Mouse (Mus musculus) thymus, adult 2 months (tissue): ENCODE measurements around the gene Tas2r130. TPM values are rescaled to one million over a fixed set of nuclear protein-coding genes. Genes with fewer than 3 reads are reported as not detected.
"Not testable (repeated sequence)": the region's sequence is repeated elsewhere in the genome, so short reads cannot be mapped to it uniquely, and the experiment has no call there.

ENCODE experiments used
- DNase-seq: peaks from one replicate; pipeline ENCODE4 v3.0.0; 2021
- H3K27ac ChIP-seq: fragments of 200-500 bp; 2 replicates; pipeline ENCODE4 v1.5.1; 2012; ENCODE audit warnings: low read length, control low read depth; ENCODE audit not compliant: control insufficient read depth, insufficient read depth
- H3K27me3 ChIP-seq: fragments of 200-500 bp; 2 replicates; pipeline ENCODE4 v1.6.1; 2012; ENCODE audit warnings: mild to moderate bottlenecking, low read length, moderate library complexity, mixed read lengths; ENCODE audit not compliant: control insufficient read depth, insufficient read depth
- H3K36me3 ChIP-seq: fragments of 200-500 bp; 2 replicates; pipeline ENCODE4 v1.6.1; 2012; ENCODE audit warnings: mild to moderate bottlenecking, low read length, moderate library complexity; ENCODE audit not compliant: control insufficient read depth, insufficient read depth
- H3K4me1 ChIP-seq: fragments of 200-500 bp; replicated peaks from 2 replicates; pipeline ENCODE4 v1.6.1; 2012; ENCODE audit warnings: low read length; ENCODE audit not compliant: control insufficient read depth, insufficient read depth
- H3K4me3 ChIP-seq: fragments of 200-500 bp; 2 replicates; pipeline ENCODE4 v1.5.1; 2012; ENCODE audit warnings: mild to moderate bottlenecking, low read length, control low read depth, moderate library complexity; ENCODE audit not compliant: control insufficient read depth, insufficient read depth
- CTCF ChIP-seq: fragments of 200-500 bp; IDR thresholded peaks from 2 replicates; pipeline ENCODE4 v1.5.1; 2012; ENCODE audit warnings: mild to moderate bottlenecking, control low read depth, low read length, moderate library complexity, borderline replicate concordance; ENCODE audit not compliant: control insufficient read depth, poor library complexity, insufficient read depth; ENCODE audit errors: extremely low read depth
- POLR2A ChIP-seq: fragments of 200-500 bp; IDR thresholded peaks from 2 replicates; pipeline ENCODE4 v1.6.1; 2012; ENCODE audit warnings: mild to moderate bottlenecking, low read length, control low read depth, moderate library complexity; ENCODE audit not compliant: control insufficient read depth, poor library complexity, insufficient read depth; ENCODE audit errors: extremely low read depth
- WGBS: fragments of 180-500 bp; shearing (Covaris S2); methylation state at CpG from one replicate; pipeline ENCODE4 v1.1.7; 2018; 5-methylcytosine and 5-hydroxymethylcytosine counted together
- polyA plus RNA-seq: library from polyadenylated mRNA; depleted of rRNA; stranded (reverse); fragments of >200 nt; gene quantifications from 2 replicates; pipeline ENCODE4 v1.2.3, GENCODE M21; 2012; rRNA removed

Gene Tas2r130
- polyA plus RNA-seq = not detected in 2 replicates

GRCm38 (mm10) chr6:131630812-131631211, at the start of gene Tas2r130:
Gene Tas2r130 (minus strand): TSS chr6:131630912.
- Histone ChIP-seq H3K27ac (no peak within 1 kb of the TSS), H3K4me1 (no peaks in the 10 kb centered on the region), H3K36me3 (no peaks in the 10 kb centered on the region), H3K27me3 (no peaks in the 10 kb centered on the region), H3K4me3 (no peak within 1 kb of the TSS)
- no peak for DNase-seq
- TF ChIP-seq POLR2A (no peak), CTCF (no peak)
- WGBS = 76% methylated on average over 3 of the region's 3 CpGs

- DNase-seq = no peak
- H3K36me3 ChIP-seq = no peaks in the 10 kb centered on the region
- 78% methylated on average over 3 of the region's 3 CpGs for WGBS
- TF ChIP-seq POLR2A (no peak), CTCF (no peak)
- H3K27ac ChIP-seq = no peak within 1 kb of the TSS
- no peaks in the 10 kb centered on the region for H3K27me3 ChIP-seq
- no peak within 1 kb of the TSS for H3K4me3 ChIP-seq
- H3K4me1 ChIP-seq = no peaks in the 10 kb centered on the region
Observed at GRCm38 (mm10) chr6:131678786-131679185, 48.1 kb upstream of the Tas2r130 start, which contains the start of gene Tas2r106. Gene Tas2r106 (minus strand): TSS chr6:131678886.

GRCm38 (mm10) chr6:131660049-131660448, 29.3 kb upstream of the Tas2r130 start, which contains the start of gene Tas2r107:
Gene Tas2r107 (minus strand): TSS chr6:131660149.
- H3K27me3 ChIP-seq = no peaks in the 10 kb centered on the region
- H3K36me3 ChIP-seq = no peaks in the 10 kb centered on the region
- DNase-seq = no peak
- no peak within 1 kb of the TSS for H3K27ac ChIP-seq
- no peaks in the 10 kb centered on the region for H3K4me1 ChIP-seq
- H3K4me3 ChIP-seq = no peak within 1 kb of the TSS
- TF ChIP-seq CTCF = no peak
- no peak for TF ChIP-seq POLR2A

GRCm38 (mm10) chr6:131609956-131610355, 20.8 kb downstream of the Tas2r130 start:
- WGBS = 91% methylated on average over 1 of the region's 1 CpGs
- H3K27me3 ChIP-seq, H3K36me3 ChIP-seq, DNase-seq, H3K4me1 ChIP-seq, H3K4me3 ChIP-seq, H3K27ac ChIP-seq: not testable (repeated sequence)

GRCm38 (mm10) chr6:131604821-131605220, 25.9 kb downstream of the Tas2r130 start:
- H3K4me1 ChIP-seq = no peaks in the 10 kb centered on the region
- DNase-seq = no peak
- H3K36me3 ChIP-seq = no peaks in the 10 kb centered on the region
- TF ChIP-seq CTCF (no peak), POLR2A (no peak)
- H3K27me3 ChIP-seq = no peaks in the 10 kb centered on the region
- no peak overlapping the region for H3K27ac ChIP-seq
- no peak overlapping the region for H3K4me3 ChIP-seq
- WGBS = 95% methylated on average over 4 of the region's 4 CpGs

Other genes with a start within 250 kb of the Tas2r130 start
- gene Ybx3, start 242.4 kb downstream of the Tas2r130 start, polyA plus RNA-seq = 48.2 and 71.4 TPM in 2 replicates
- gene 5430401F13Rik, start 144.5 kb downstream of the Tas2r130 start, polyA plus RNA-seq = not detected in 2 replicates
- gene Gm6619, start 144.5 kb downstream of the Tas2r130 start, polyA plus RNA-seq = not detected in 2 replicates
- not detected in 2 replicates for gene Tas2r107, start 29.2 kb upstream of the Tas2r130 start, polyA plus RNA-seq
- gene Tas2r106, start 48.0 kb upstream of the Tas2r130 start, polyA plus RNA-seq = not detected in 2 replicates
- gene Tas2r104, start 54.8 kb upstream of the Tas2r130 start, polyA plus RNA-seq = not detected in 2 replicates
- gene Tas2r105, start 56.6 kb upstream of the Tas2r130 start, polyA plus RNA-seq = not detected in 2 replicates
- not detected in 2 replicates for gene Tas2r114, start 59.2 kb upstream of the Tas2r130 start, polyA plus RNA-seq